Mouse (Mus musculus): ENCODE results near the gene Olfr112.
"Not testable (repeated sequence)": the region's sequence is repeated elsewhere in the genome, so short reads cannot be mapped to it uniquely, and the experiment has no call there.

Gene Olfr112

DNA sequence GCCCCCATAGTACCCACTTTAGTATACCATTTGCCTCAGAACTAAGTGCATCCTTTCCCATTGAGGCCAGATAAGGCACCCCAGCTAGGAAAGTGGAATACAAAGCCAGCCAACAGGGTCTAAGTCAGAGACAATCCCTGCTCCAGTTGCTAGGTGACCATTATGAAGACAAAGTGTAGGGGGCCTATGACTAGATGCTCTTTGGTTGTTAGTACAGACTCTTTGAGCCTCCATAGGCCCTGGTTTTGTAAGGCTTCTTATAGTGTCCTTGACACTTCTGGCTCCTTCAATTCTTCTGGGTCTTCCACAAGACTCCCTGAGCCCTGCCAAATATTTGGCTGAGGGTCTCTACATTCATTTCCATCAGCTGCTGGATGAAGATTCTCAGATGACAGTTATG is at the start of gene Olfr112:
Olfr112 (minus strand) TSS at position 101 of the 400 bp plus-strand sequence.
- no peak for DNase-seq (ENCODE audit: low read depth, low spot score)

DNA sequence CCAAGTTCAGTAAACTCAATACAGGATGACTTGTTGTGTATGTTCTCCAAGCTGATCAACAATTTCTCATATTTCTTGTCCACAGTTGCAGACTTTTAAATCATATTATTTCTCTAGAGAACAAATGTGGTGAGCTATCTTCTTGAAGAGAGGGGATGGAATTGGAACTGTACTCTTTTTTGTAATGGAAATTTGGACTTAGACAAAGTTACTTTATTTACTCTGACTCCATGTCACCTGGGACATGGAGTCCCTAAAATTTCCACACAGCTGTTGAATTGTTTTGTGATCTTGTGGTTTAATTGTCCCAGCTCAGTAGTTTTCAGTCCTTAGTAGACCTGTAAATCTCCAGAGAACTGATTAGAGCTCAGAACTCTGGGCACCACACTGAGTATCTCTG is 23.4 kb upstream of the Olfr112 start, which contains the start of gene Olfr114:
Olfr114 (minus strand) TSS at position 101 of the 400 bp plus-strand sequence.
- no peak for DNase-seq (ENCODE audit: low read depth, low spot score)

DNA sequence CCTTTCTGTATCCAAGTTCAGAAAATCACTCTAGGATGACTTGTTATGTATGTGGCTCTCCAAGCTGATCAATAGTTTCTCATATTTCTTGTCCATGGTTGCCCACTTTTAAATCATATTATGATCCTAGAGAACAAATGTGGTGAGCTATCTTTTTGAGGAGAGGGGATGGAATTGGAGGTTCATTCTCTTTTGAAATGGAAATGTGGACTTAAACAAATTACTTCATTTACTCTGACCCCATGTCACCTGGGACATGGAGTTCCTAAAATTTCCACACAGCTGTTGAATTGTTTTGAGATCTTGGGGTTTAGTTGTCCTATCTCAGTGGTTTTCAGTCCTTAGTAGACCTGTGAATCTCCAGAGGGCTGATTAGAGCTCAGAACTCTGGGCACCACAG is 8.3 kb upstream of the Olfr112 start, which contains the start of gene Olfr113:
Olfr113 (minus strand) TSS at position 101 of the 400 bp plus-strand sequence.
- DNase-seq (ENCODE audit: low read depth, low spot score): no peak

DNA sequence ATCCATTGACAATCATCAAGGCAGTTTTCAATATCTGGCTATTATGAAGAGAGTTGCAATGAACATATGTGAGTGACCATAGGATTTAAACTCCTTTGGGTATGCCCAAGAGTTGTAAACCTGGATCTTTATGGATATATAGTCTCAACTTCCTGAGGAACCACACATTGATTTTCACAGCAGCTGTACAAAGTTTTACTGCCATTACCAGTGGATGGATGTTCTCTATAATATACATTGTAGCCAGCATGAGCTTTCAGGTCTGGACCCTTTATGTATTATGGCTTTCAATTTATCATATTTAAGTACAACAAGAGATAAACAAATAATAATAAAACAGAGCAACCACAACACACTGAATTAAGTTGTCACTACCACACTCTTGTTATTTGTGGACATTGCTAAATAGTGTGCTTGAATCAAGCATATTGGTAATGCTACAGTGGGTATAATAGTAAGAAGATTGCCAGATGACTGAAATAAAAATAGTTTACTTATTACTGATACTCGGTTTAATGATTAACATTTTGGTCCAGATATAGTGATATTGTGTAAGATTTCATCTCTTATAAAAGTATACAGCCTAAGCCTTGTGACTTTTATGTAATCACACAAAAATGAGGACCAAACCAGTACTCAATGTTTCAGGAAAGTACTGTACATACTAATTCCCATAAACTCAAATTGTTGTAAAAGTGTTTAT is 10.2 kb downstream of the Olfr112 start:
- no peak for DNase-seq (ENCODE audit: low read depth, low spot score)

DNA sequence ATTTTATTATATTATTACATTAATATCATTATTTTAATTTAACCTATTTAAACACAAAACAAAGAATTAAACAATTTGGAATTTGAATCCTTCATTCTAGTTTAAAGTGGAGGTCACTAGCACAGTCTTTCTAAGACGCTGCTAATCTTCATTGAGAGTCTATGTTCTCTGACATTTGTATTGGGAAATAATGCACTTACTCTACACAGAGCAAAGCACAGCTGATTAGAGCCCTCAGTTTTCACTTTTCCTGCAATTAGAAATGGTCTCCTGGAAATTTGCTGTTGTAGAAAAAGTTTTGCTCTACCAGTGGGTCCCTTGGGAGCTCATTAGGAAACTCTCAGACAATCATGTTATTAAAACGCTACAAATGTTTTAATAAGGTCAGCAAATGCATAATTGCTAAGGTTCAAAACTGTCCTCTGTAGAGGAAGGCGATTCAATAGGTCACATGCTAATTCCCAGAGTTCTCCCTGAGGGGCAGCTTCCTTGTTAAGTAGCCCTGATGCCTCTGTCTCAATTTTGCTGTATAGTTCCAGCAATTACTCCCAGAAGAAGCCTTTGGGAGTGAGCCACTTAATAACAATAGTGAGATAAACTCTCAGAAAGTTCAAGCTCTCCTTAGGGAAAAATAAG is 25.3 kb downstream of the Olfr112 start:
- DNase-seq (ENCODE audit: low read depth, low spot score): no peak

DNA sequence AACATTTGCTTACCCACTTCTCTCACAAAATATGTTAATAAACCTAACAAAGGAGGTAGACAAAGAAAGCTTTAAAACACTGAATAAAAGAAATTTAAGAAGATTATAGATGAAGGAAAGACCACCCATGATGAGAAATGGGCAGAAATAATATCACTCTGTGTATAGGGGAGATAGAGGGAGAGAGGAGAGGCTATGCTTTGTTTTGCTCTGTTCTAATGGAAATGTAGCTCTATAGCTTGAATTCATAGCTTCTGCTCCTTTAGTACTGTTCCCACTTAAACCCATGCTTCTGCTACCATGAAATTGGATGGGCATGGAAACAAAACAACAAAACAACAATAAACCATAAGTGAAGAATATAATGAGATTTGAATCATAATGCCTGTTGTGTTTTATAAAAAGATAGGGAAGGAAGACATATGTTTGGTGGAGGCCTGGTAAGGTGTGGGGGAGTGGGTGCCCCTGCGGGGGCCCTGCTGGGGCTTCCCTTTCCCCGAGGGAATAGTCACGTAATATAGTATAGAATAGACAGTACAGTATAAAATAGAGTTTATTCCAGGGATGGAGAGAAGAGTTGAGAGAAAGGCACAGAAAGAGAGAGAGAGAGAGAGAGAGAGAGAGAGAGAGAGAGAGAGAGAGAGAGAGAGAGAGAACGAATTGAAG is 27.7 kb downstream of the Olfr112 start:
- DNase-seq (ENCODE audit: low read depth, low spot score): no peak

DNA sequence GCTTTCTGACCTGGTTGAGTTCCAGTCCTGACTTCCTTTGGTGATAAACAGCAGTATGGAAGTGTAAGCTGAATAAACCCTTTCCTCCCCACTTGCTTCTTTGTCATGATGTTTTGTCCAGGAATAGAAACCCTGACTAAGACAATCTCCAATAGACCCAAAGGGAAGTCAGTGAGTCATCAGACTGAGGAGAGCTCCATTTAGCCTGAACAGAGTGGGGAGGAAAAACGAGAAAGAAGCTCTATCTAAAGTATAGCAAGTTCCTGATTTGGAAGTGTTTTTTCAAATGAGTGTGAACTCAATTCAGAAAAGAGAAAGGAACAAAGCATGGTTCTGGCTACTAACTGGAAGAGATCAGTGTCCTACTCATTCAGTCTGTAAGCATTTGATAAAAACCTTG is 30.8 kb downstream of the Olfr112 start:
- DNase-seq (ENCODE audit: low read depth, low spot score): not testable (repeated sequence)

DNA sequence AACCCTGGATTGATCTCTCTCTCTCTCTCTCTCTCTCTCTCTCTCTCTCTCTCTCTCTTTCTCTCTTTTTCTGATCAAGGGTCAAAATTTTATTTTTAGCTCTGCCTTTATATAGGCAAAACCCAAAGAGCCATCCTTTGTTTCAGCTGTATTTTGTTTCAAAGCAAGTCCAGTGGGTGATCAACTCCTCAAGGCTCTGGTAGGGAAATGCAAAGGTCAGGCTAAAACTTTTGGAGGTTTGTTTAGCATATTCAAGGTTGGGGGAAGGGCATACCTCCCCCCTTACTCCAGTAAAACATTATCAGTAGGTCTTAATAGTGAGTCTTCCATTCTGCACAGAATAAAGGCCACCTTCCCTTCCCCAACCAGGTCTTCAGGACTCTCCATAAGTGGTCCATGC is 34.1 kb downstream of the Olfr112 start:
- DNase-seq (ENCODE audit: low read depth, low spot score): no peak

DNA sequence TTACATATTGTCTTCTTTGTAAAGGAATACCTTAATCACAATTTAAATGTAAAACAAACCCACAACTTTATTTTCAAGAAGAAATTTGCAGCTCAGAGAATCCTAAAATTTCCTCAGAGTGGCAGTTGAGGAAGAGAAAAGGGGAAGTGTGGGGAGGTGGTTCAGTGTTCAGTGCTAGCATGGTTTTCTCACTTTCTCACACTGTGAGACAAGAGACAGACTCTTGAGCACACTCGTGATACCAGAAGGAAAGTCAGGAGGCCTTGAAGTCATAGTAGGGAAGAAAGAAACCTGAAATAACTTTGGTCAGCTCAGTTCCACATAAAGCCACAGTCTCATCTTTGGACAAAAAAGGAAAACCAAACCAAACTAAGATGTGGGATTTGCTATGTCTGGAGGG is 43.8 kb downstream of the Olfr112 start:
- DNase-seq (ENCODE audit: low read depth, low spot score): not testable (repeated sequence)

DNA sequence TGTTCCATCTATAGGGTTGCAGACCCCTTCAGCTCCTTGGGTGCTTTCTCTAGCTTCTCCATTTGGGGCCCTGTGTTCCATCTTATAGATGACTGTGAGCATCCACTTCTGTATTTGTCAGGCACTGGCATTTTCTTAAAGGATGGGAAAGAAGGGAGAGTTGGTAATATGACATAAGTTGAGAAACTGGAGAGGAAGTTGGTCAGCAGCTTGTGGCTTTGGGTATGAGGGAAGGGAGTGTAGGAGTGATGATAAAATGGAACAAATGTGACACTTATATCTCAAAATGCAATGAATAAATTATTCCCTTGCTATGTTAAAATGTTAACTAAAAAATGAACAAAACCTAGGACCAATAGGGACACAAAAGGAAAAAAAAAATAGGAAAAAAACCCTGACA is 44.6 kb downstream of the Olfr112 start:
- DNase-seq (ENCODE audit: low read depth, low spot score): not testable (repeated sequence)
